Mouse (Mus musculus): ENCODE data around the gene Adora2b. TPM values are rescaled to one million over a fixed set of nuclear protein-coding genes. Genes with fewer than 3 reads are reported as not detected.

Gene Adora2b
- polyA plus RNA-seq, 1 experiment from 2014 or later = 4.6 TPM

DNA sequence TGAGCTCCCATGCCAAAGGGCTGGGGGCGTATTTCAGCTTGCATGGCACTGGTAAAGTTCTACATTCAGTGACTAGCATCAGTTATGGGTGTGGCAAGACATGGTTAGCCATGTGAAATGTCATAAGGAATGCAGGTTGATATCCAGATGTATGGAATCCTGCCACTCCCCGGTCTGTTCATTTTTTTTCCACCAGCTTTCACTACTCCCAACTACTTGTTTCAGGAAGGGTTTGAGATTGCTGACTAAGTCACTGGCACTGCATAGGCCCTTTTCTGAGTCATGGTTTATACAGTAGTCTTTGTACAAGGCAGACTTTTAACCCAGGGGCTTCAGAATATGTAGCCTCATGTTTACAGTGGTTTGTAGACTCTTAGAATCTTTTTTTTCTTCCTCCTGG lies 60.5 kb downstream of the Adora2b start:
- no peaks in the 10 kb centered on the region for H3K9me3 ChIP-seq
- WGBS = 93% methylated on average over 2 of the region's 2 CpGs
- H3K4me1 ChIP-seq = no peaks in the 10 kb centered on the region
- peaks cover 72% of the 10 kb centered on the region for H3K36me3 ChIP-seq (replicated peaks)
- H3K4me3 ChIP-seq = no peak overlapping the region
- DNase-seq (ENCODE audit: extremely low spot score, low spot score) = no peak
- H3K27ac ChIP-seq = no peak overlapping the region
- H3K27me3 ChIP-seq (ENCODE audit: poor library complexity, severe bottlenecking) = no peaks in the 10 kb centered on the region

DNA sequence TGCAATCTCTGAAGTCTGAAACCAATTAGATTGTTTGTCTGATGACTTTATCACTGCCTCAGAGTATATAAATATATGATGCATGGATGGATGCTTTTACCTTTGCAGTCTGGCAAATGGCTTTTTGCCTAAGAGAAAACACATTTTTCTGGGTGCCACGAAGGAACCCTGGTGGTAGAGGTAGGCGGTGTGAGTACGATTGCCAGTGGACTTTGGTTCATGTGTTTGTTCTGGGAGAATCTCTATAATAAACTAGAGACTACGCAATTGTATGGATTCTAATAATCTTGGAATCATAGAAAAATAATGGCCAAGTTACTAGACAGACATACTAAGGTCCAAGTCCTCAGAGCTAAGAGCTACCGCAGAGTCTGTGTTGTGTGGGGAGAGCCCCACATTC lies 66.2 kb downstream of the Adora2b start:
- Histone ChIP-seq H3K36me3 (replicated peaks) (peaks cover 93% of the 10 kb centered on the region), H3K4me1 (no peaks in the 10 kb centered on the region), H3K9me3 (no peaks in the 10 kb centered on the region), H3K27me3 (ENCODE audit: poor library complexity, severe bottlenecking) (no peaks in the 10 kb centered on the region), H3K4me3 (no peak overlapping the region), H3K27ac (no peak overlapping the region)
- DNase-seq (ENCODE audit: extremely low spot score, low spot score) = no peak
- WGBS = 95% methylated on average over 5 of the region's 5 CpGs

Other genes with a start within 250 kb of the Adora2b start
- 13.6 and 15.1 TPM in 2 replicates for gene Zswim7, start 32.4 kb downstream of the Adora2b start, polyA plus RNA-seq (2016; fragmentation: Nextera tagmentation; extraction: Ambion mirVana)
- 16.2 and 17.2 TPM in 2 replicates for gene Ttc19, start 32.5 kb downstream of the Adora2b start, polyA plus RNA-seq (2016; fragmentation: Nextera tagmentation; extraction: Ambion mirVana)
- 19.5 and 19.7 TPM in 2 replicates for gene Pigl, start 209.5 kb downstream of the Adora2b start, polyA plus RNA-seq (2016; fragmentation: Nextera tagmentation; extraction: Ambion mirVana)
- gene Ncor1, start 209.6 kb downstream of the Adora2b start, polyA plus RNA-seq (2016; fragmentation: Nextera tagmentation; extraction: Ambion mirVana) = 125 and 130 TPM in 2 replicates